Mouse (Mus musculus): ENCODE measurements around the gene Polh.

- TF ChIP-seq CTCF (IDR thresholded peaks at IDR 0.05; ENCODE audit: borderline replicate concordance, control insufficient read depth, extremely low read depth, insufficient read depth, low read length, poor library complexity) (no peak), POLR2A (IDR thresholded peaks at IDR 0.05; ENCODE audit: control insufficient read depth, extremely low read depth, insufficient read depth, low read length, poor library complexity) (no peak)
Measured at GRCm38 (mm10) chr17:46164791-46165190, 37.7 kb downstream of the Polh start.

Data from thymus, adult 2 months (tissue).